Mouse (Mus musculus) hindbrain, embryonic 10.5 days (tissue): ENCODE results near the gene Itm2c. TPM values are rescaled to one million over a fixed set of nuclear protein-coding genes. Genes with fewer than 3 reads are reported as not detected.

ENCODE experiments used
- DNase-seq: peaks from one replicate; pipeline ENCODE4 v3.0.0-alpha.2; 2017; ENCODE audit warnings: low spot score
- H3K27ac ChIP-seq: fragments of 300-500 bp; sonication (generic); 2 replicates; pipeline ENCODE4 v1.5.1; 2016; ENCODE audit warnings: mild to moderate bottlenecking, moderate library complexity
- H3K27me3 ChIP-seq: fragments of 300-500 bp; sonication (generic); 2 replicates; pipeline ENCODE4 v1.6.1; 2016; ENCODE audit warnings: mild to moderate bottlenecking; ENCODE audit not compliant: poor library complexity, insufficient read depth, severe bottlenecking
- H3K36me3 ChIP-seq: fragments of 300-500 bp; sonication (generic); 2 replicates; pipeline ENCODE4 v1.6.1; 2016; ENCODE audit warnings: mild to moderate bottlenecking, moderate library complexity
- H3K4me1 ChIP-seq: fragments of 300-500 bp; sonication (generic); replicated peaks from 2 replicates; pipeline ENCODE4 v1.6.1; 2016; ENCODE audit warnings: mild to moderate bottlenecking
- H3K4me3 ChIP-seq: fragments of 300-500 bp; sonication (generic); 2 replicates; pipeline ENCODE4 v1.5.1; 2016; ENCODE audit warnings: mild to moderate bottlenecking, moderate library complexity
- H3K9me3 ChIP-seq: fragments of 300-500 bp; sonication (generic); 2 replicates; pipeline ENCODE4 v1.6.1; 2016; ENCODE audit warnings: mild to moderate bottlenecking, moderate library complexity
- WGBS: fragments of 180-500 bp; shearing (Covaris S2); methylation state at CpG from one replicate; pipeline ENCODE4 v1.1.7; 2016; 5-methylcytosine and 5-hydroxymethylcytosine counted together
- polyA plus RNA-seq: library from polyadenylated mRNA; unstranded; fragments of >200 nt; fragmentation: Nextera tagmentation; extraction: Ambion mirVana; gene quantifications from 2 replicates; pipeline ENCODE4 v1.2.1, GENCODE M21; 2016

The Itm2c gene
- polyA plus RNA-seq, 1 experiment from 2014 or later = 151 TPM

DNA sequence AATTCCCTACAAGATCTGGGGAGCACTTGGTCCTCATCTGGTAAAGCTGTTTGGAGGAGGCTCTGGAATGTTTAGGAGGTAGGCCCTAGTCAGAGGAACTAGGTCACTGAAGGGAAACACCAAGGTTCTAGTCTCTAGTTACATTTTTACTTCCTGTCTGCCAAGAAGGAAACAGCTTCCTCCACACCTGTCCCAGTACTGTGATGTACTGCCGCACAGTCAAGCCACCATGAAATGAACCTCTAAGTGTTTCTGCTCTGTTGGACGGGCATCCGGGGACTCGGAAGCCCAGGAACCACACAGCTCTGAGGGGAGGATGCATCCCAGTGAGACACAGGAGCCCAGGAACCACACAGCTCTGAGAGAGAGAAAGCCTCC is 34.6 kb downstream of the Itm2c start:
- no peaks in the 10 kb centered on the region; the same call in 1 of the 2 replicates for H3K27me3 ChIP-seq
- no peaks in the 10 kb centered on the region for H3K9me3 ChIP-seq
- H3K4me3 ChIP-seq = no peak overlapping the region
- no peak for DNase-seq
- WGBS = 73% methylated on average over 4 of the region's 4 CpGs
- no peaks in the 10 kb centered on the region for H3K36me3 ChIP-seq
- H3K27ac ChIP-seq = peak overlapping the region; percentile 69
- peaks cover 45% of the 10 kb centered on the region for H3K4me1 ChIP-seq

DNA sequence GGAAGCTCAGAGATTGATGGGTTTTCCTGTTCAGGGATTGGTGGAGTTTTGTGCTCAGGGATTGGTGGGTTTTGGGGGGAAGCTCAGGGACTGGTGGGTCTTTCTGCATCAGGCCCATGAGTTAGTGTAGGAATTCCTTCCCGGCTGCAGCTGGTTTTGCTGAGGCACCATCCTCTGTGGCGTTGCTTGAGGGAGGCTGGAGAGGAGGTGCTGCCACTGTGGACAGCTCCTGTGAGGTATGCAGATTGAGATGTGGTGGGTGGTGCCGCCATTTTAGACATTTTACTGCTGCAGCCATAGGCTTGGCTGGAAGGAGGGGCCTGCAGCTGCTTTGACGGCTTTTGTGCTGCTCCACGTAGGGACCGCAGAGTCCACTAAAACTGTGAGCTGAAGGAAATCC is 35.3 kb downstream of the Itm2c start:
- H3K27ac ChIP-seq = 0 out of 2 replicates have a peak overlapping the region, but pooled peaks have one; percentile 69
- peaks cover under 1% of the 10 kb centered on the region; the same call in 1 of the 2 replicates for H3K27me3 ChIP-seq
- H3K4me3 ChIP-seq = no peak overlapping the region
- no peaks in the 10 kb centered on the region for H3K9me3 ChIP-seq
- no peaks in the 10 kb centered on the region for H3K36me3 ChIP-seq
- 88% methylated on average over 6 of the region's 6 CpGs for WGBS
- DNase-seq = no peak
- peaks cover 53% of the 10 kb centered on the region for H3K4me1 ChIP-seq

DNA sequence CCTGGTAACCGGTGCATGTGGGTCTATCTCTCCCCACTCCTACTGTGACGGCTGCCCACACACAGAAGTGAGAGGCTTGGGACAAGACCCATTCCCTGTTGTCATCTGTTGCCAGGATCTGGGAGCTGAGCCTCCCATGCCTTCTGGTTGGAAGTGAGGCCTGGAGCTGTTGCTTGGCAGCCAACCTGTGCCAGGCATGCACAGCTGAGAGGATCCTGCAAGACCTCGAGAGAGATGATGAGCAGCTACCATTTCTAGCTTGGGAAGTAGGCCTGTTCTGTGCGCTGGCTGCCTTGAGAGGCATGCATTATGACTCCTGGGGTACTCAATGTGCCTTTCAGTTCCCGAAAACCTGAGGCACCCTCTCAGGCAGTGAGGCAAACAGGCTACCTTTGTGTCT is 37.1 kb downstream of the Itm2c start:
- no peak for DNase-seq
- Histone ChIP-seq H3K4me3 (no peak overlapping the region), H3K4me1 (peaks cover 61% of the 10 kb centered on the region), H3K9me3 (no peaks in the 10 kb centered on the region), H3K36me3 (no peaks in the 10 kb centered on the region), H3K27me3 (peaks cover 9% of the 10 kb centered on the region; the same call in 1 of the 2 replicates), H3K27ac (peak overlapping the region; percentile 12; the same call in 1 of the 2 replicates)
- 82% methylated on average over 5 of the region's 5 CpGs for WGBS

DNA sequence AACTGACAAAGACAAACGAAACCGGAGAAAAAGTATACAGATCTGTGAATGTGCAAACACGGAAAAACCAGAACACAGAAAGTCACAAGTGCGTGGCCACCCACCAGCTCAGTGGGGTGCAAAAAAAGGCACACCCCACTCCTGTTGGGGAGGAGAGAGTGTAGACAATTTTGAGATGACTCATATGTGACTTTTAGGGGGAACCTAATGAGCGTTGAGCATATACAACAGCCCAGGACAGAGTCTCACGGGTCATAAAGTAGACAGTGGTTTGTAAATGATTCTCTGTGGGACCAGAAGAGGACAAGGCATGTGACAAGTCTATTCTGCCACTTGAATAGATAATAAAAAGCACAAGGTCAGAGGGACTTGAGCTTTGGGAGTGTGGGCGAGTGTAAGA is 39.1 kb downstream of the Itm2c start:
- H3K4me1 ChIP-seq = peaks cover 53% of the 10 kb centered on the region
- peak overlapping the region; percentile 78 for H3K27ac ChIP-seq
- peak overlapping the region; percentile 40 for H3K4me3 ChIP-seq
- no peaks in the 10 kb centered on the region for H3K9me3 ChIP-seq
- H3K36me3 ChIP-seq = no peaks in the 10 kb centered on the region
- DNase-seq = no peak
- peaks cover 9% of the 10 kb centered on the region; the same call in 1 of the 2 replicates for H3K27me3 ChIP-seq
- WGBS = 20% methylated on average over 7 of the region's 7 CpGs

DNA sequence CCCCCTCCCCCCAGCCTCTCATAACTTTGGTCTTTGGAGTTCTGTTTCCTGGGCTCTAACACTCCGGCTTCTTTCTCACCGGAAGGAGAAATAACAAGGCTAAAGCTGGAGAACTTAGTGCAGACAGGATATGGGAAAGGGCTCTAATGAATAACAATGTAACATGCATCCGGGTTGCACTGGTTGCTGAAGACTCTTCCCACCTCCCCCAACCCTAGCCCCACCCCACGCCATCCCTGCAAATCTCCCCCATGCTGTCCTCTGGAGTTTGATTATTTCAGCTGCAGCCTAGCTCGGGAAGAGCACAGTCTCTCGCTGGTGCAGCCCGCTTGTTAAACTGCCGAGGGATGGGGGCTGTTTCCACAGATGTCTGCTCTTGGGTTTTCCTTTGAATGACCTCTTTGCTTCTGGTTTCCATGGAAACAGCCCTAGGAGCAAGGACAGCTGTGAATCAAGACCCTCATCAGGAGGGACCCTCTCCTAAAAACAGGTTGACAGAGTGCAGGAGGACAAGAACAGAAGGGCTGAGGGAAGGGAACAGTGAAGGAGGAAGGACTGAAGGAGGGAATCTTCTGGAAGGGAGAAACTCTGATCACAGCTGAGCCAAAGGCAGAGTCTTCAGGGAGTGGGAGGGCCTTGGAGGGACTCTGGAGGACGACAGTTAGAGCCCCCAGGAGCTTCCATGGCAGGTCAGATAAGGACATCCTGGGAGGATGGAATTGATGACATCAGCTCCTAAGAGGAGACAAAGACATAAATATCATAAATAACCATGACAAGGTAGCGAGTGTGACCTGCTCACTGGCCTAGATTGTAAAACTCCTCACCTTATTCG is 39.8 kb downstream of the Itm2c start:
- H3K4me3 ChIP-seq = peak overlapping the region; percentile 40
- peak; percentile 63 for DNase-seq
- peaks cover 9% of the 10 kb centered on the region; the same call in 1 of the 2 replicates for H3K27me3 ChIP-seq
- 13% methylated on average over 11 of the region's 11 CpGs for WGBS
- peak overlapping the region; percentile 78 for H3K27ac ChIP-seq
- H3K36me3 ChIP-seq = no peaks in the 10 kb centered on the region
- H3K9me3 ChIP-seq = no peaks in the 10 kb centered on the region
- peaks cover 46% of the 10 kb centered on the region for H3K4me1 ChIP-seq

DNA sequence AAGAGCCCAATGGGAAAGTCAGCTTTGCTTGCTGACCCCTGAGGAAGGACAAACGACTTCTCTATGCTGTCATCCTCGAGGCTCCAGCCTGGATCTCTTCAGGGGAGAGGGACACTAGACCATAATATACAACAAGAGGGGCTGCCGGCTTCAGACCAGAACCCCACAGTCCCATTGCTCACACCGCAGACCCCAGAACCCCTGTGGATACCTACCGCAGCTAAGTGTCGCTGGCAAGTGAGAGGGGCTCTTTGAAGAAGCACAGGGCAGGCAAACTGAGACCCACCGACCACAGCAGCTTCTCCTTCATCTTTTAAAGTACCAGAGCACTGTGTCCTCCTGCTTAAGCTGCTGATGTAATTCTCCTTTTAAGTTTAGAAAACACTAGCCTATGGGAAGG is 40.5 kb downstream of the Itm2c start:
- Histone ChIP-seq H3K36me3 (no peaks in the 10 kb centered on the region), H3K9me3 (no peaks in the 10 kb centered on the region), H3K4me1 (peaks cover 41% of the 10 kb centered on the region), H3K27me3 (peaks cover 9% of the 10 kb centered on the region; the same call in 1 of the 2 replicates), H3K4me3 (no peak overlapping the region), H3K27ac (peak overlapping the region; percentile 78)
- 10% methylated on average over 7 of the region's 7 CpGs for WGBS
- no peak for DNase-seq

DNA sequence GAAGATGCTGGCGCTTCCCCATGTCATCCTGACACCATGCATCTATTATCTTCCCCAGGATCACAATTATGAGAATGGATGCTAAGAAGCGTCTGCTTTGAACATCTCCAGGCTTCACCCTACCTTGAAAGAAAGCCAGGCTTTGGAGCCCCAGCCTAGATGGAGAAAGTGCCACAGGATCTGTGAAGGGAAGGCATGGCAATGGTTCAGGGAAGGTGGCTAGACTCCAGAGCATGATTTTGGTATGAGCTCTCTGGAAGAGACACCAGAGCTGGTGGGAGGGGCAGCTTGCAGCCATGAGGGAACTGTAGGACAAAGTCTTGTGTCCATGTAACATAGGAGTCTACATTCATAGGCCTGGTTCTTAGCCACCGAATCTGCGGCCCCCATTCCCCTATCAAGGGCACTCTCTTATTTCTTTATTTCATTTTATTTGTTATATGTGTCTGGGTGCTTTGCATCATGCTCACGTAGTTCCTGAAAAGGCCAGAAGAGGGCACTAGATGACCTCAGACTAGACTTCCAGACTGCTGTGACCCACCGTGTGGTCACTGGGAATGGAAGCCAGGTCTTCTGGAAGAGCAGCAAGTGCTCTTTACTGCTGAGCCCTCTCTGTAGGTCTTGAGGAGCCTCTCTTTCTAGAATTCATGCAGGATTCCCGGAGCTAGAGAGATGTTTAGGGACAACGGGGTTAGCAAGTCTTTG is 41.2 kb downstream of the Itm2c start:
- peak; percentile 49 for DNase-seq
- H3K4me1 ChIP-seq = peaks cover 40% of the 10 kb centered on the region
- WGBS = 46% methylated on average over 8 of the region's 8 CpGs
- no peaks in the 10 kb centered on the region for H3K36me3 ChIP-seq
- H3K9me3 ChIP-seq = no peaks in the 10 kb centered on the region
- peak overlapping the region; percentile 78; the same call in 1 of the 2 replicates for H3K27ac ChIP-seq
- H3K4me3 ChIP-seq = no peak overlapping the region
- 0 out of 2 replicates have a peak, but pooled peaks cover 9% of the 10 kb centered on the region for H3K27me3 ChIP-seq

DNA sequence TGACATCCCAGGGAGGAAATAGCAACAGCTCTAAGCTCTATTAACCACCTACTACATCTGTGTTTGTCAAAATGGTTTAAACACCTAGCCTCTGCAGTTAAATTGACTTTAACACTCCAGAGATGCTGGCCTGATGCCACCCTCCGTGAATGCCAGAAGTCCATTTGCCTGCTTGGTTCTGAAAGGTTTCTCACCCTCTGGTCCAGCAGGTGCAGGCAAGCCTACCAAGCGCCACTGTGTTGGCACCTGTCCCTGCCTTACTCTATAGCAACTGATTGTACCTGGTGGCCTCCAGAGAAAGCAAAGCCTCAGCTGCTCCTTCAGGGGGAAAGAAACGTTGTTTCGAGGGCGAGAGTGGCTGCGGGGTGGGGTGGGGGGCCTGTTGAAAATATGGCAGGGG is 42.2 kb downstream of the Itm2c start:
- H3K27ac ChIP-seq = peak overlapping the region; percentile 35; the same call in 1 of the 2 replicates
- no peak for DNase-seq

DNA sequence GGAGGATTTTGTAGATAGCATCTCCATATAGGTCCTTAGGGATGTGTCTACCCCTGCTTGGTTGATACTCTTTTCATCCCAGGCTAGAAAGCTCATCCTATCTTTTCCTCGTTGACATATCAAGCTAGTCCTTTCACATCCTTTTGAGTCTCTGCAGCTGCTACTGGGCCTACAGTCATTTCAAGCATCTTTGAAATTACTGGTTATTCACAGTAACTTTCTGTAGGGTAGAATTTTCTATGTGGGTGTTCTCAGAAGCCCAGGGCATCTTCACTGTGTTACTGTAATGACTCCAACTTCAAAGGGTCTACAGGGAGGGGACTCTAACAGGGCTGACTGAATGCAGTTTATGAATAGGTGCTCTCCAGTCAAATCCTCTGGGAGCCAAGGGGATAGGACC is 43.2 kb downstream of the Itm2c start:
- 86% methylated on average over 1 of the region's 1 CpGs for WGBS
- Histone ChIP-seq H3K4me3 (no peak overlapping the region), H3K27ac (no peak overlapping the region), H3K27me3 (0 out of 2 replicates have a peak, but pooled peaks cover 9% of the 10 kb centered on the region), H3K9me3 (no peaks in the 10 kb centered on the region), H3K36me3 (no peaks in the 10 kb centered on the region), H3K4me1 (peaks cover 28% of the 10 kb centered on the region)
- no peak for DNase-seq

More for the DNA sequence above, 42.2 kb downstream of the Itm2c start:
- Histone ChIP-seq H3K4me3 (no peak overlapping the region), H3K9me3 (no peaks in the 10 kb centered on the region), H3K36me3 (no peaks in the 10 kb centered on the region), H3K27me3 (0 out of 2 replicates have a peak, but pooled peaks cover 9% of the 10 kb centered on the region), H3K4me1 (peaks cover 39% of the 10 kb centered on the region)
- WGBS = 85% methylated on average over 6 of the region's 6 CpGs

DNA sequence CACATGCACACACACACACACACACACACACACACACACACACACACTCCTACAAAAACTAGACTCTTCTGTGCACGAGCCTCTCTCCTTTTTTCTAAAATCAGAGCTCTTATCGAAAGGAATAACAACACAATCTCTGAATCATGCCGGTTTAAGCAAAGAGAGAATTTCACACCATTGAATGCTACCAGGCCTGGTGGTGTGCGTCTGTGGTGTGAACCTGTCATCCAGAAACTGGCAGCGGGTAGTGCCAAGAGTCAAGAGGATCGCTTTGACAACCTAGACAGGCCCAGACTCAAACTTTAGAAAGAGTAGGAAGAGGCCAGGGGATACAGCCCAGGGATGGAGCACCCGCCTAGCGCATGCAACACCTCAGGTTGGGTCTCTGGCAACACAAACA is 48.2 kb downstream of the Itm2c start:
- Histone ChIP-seq H3K36me3 (no peaks in the 10 kb centered on the region), H3K4me1 (no peaks in the 10 kb centered on the region), H3K4me3 (no peak overlapping the region), H3K27ac (no peak overlapping the region), H3K9me3 (no peaks in the 10 kb centered on the region), H3K27me3 (no peaks in the 10 kb centered on the region)
- 88% methylated on average over 8 of the region's 8 CpGs for WGBS
- no peak for DNase-seq

DNA sequence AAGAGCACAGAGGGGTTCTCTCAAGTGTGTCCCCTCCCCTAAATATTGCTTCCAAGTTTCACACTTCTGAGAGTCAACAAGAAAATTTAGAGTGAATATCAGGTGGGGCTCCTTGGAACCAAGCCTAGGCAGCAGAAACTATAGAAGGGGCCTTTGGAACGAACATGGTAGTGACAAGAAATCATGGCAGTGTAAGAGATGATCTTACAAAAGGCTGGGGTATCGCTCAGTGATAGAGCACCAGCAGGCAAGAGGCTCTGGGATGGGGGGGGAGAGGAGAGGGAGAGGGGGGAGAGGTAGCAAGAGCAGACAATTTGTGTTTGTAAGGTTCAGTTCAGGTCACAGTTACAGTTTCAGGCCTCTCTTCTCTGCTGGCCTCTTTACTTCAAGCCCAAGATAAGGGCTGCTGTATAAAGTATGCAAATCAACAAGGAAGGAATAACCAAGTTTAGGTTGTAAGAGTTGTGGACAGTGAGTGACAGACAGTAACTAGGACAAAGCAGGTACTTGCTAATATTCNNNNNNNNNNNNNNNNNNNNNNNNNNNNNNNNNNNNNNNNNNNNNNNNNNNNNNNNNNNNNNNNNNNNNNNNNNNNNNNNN is 55.1 kb downstream of the Itm2c start:
- Histone ChIP-seq H3K27me3 (no peaks in the 10 kb centered on the region), H3K9me3 (no peaks in the 10 kb centered on the region), H3K27ac (no peak overlapping the region), H3K4me3 (no peak overlapping the region), H3K4me1 (no peaks in the 10 kb centered on the region), H3K36me3 (no peaks in the 10 kb centered on the region)
- DNase-seq = no peak
- WGBS = 85% methylated on average over 2 of the region's 2 CpGs

DNA sequence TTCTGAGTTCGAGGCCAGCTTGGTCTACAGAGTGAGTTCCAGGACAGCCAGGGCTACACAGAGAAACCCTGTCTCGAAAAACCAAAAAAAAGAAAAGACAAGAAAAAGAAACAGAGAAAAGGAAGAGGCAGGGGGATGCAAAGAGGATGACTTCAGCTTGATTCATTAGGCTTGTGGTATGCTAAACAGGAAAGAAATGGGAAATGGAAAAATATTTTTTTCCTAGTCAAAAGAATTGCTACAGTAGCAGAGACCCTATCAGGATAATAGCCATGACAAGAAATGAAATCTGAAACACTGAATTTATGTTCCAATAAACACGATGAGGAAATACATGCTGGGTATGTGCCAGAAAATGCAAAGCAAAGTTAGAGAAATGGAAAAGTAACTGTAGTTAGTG is 61.1 kb downstream of the Itm2c start:
- DNase-seq = no peak
- no peaks in the 10 kb centered on the region for H3K27me3 ChIP-seq
- 81% methylated on average over 3 of the region's 3 CpGs for WGBS

More for the DNA sequence above, 61.1 kb downstream of the Itm2c start:
- Histone ChIP-seq H3K4me1 (no peaks in the 10 kb centered on the region), H3K36me3 (no peaks in the 10 kb centered on the region), H3K27ac (no peak overlapping the region), H3K9me3 (no peaks in the 10 kb centered on the region), H3K4me3 (no peak overlapping the region)
